Mouse (Mus musculus) retina, embryonic 14.5 days (tissue): ENCODE results near the gene Plcxd2.

Source experiments
- DNase-seq: peaks from one replicate; pipeline ENCODE4 v3.0.0-alpha.2; 2015; ENCODE audit warnings: low spot score

Plcxd2 gene

GRCm38 (mm10) chr16:45937381-45937780 is 72.6 kb downstream of the Plcxd2 start:
- DNase-seq: no peak

- peak; percentile 70 for DNase-seq
Observed at GRCm38 (mm10) chr16:45936521-45936920, 73.5 kb downstream of the Plcxd2 start.

GRCm38 (mm10) chr16:45935956-45936483 is 74.0 kb downstream of the Plcxd2 start:
- no peak for DNase-seq

- peak; percentile 25 for DNase-seq
Observed at GRCm38 (mm10) chr16:45934721-45935407, 75.2 kb downstream of the Plcxd2 start.

GRCm38 (mm10) chr16:45930308-45930707 is 79.7 kb downstream of the Plcxd2 start:
- DNase-seq: no peak

- DNase-seq: no peak
Observed at GRCm38 (mm10) chr16:45928090-45928489, 81.9 kb downstream of the Plcxd2 start.

GRCm38 (mm10) chr16:45927601-45928000 is 82.4 kb downstream of the Plcxd2 start:
- DNase-seq: no peak

GRCm38 (mm10) chr16:45926875-45927274 is 83.1 kb downstream of the Plcxd2 start:
- DNase-seq: no peak

GRCm38 (mm10) chr16:45923731-45924424 is 86.1 kb downstream of the Plcxd2 start:
- no peak for DNase-seq

- no peak for DNase-seq
Observed at GRCm38 (mm10) chr16:45922546-45923229, 87.3 kb downstream of the Plcxd2 start.

- no peak for DNase-seq
Observed at GRCm38 (mm10) chr16:45919572-45919971, 90.4 kb downstream of the Plcxd2 start.
